Mouse (Mus musculus) embryonic facial prominence, embryonic 10.5 days (tissue): ENCODE measurements around the gene Cd40lg. TPM values are rescaled to one million over a fixed set of nuclear protein-coding genes. Genes with fewer than 3 reads are reported as not detected.

Source experiments
- polyA plus RNA-seq: library from polyadenylated mRNA; unstranded; fragments of >200 nt; fragmentation: Nextera tagmentation; extraction: Ambion mirVana; gene quantifications from 2 replicates; pipeline ENCODE4 v1.2.1, GENCODE M21; 2016

The Cd40lg gene
- polyA plus RNA-seq, 1 experiment from 2014 or later = not detected

Other genes with a start within 250 kb of the Cd40lg start
- not detected in 2 replicates for gene Brs3, start 169.1 kb upstream of the Cd40lg start, polyA plus RNA-seq
- gene Htatsf1, start 158.6 kb upstream of the Cd40lg start, polyA plus RNA-seq = 73.5 and 77.7 TPM in 2 replicates
- 0.06 and 0.32 TPM in 2 replicates for gene Vgll1, start 124.0 kb upstream of the Cd40lg start, polyA plus RNA-seq
- 3.4 and 3.5 TPM in 2 replicates for gene Arhgef6, start 126.6 kb downstream of the Cd40lg start, polyA plus RNA-seq
- 165 and 168 TPM in 2 replicates for gene Rbmx, start 180.9 kb downstream of the Cd40lg start, polyA plus RNA-seq
- gene Gm364, start 197.0 kb downstream of the Cd40lg start, polyA plus RNA-seq = not detected in 2 replicates